In the genomic region with DNA sequence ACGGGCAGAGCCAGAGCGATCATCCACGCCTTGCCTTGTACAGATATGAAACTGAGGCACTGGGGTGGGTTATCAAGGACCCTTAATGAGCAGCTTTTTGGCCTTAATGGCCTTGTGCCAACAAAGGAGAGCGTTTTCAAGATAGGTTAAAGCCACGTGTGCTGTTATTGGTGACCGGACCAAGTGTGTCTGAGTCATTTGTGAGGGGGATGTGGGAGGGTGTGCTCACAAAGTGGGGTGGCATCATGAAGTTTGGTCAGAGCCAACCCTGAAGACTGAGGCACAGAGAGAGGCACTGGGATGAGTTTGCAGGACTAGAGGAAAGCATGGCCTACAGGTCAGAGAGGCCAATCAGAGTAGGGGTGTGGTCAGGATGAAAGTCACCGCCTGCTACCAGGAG, we compare ENCODE assay signal across 8 mouse cellular contexts. TPM values are rescaled to one million over a fixed set of nuclear protein-coding genes. Genes with fewer than 3 reads are reported as not detected.
DNase-seq lines count a peak whose midpoint lies in the region; ATAC-seq lines count a peak whose summit lies in the region.

No protein-coding gene starts in this region.

- H3K9ac ChIP-seq in heart, embryonic 11.5 days (ENCODE audit: low read depth, low read length): no peak overlapping the region
- no peak overlapping the region for H3K9ac ChIP-seq in kidney, embryonic 16.5 days (replicated peaks; ENCODE audit: low read length)
- H3K9ac ChIP-seq in liver, embryonic 12.5 days: no peak overlapping the region

- no peak for DNase-seq in heart, postnatal 14 days
- DNase-seq in kidney, postnatal 10 days: no peak
- DNase-seq in MEL-GATA-1-ER (ENCODE audit: extremely low read depth, low read depth): peak; percentile 46
- DNase-seq in layer of hippocampus, postnatal 10 days (ENCODE audit: low spot score in 2 of 2): no peak
- no peak for DNase-seq in ovary, postnatal 10 days (ENCODE audit: low spot score)

- 75% methylated on average over 7 of the region's 7 CpGs for WGBS in heart, embryonic 11.5 days (ENCODE audit: insufficient replicate concordance)
- 90% methylated on average over 7 of the region's 7 CpGs for WGBS in kidney, embryonic 16.5 days
- WGBS in liver, embryonic 12.5 days (ENCODE audit: insufficient replicate concordance): 26% methylated on average over 7 of the region's 7 CpGs

- peaks cover 12% of the 10 kb centered on the region for H3K4me1 ChIP-seq in heart, embryonic 11.5 days (ENCODE audit: control insufficient read depth, insufficient read depth, low read length)
- peaks cover 11% of the 10 kb centered on the region; the same call in 1 of the 2 replicates for H3K4me1 ChIP-seq in kidney, embryonic 16.5 days (ENCODE audit: insufficient read depth, low read length)
- peaks cover 65% of the 10 kb centered on the region for H3K4me1 ChIP-seq in liver, embryonic 12.5 days

- H3K27me3 ChIP-seq in heart, embryonic 11.5 days (ENCODE audit: control insufficient read depth, insufficient read depth, low read length): no peaks in the 10 kb centered on the region; the same call in 1 of the 2 replicates
- H3K27me3 ChIP-seq in kidney, embryonic 16.5 days (ENCODE audit: insufficient read depth, low read length): no peaks in the 10 kb centered on the region
- H3K27me3 ChIP-seq in liver, embryonic 12.5 days (replicated peaks): peaks cover 36% of the 10 kb centered on the region

- no peak for ATAC-seq in heart, embryonic 11.5 days (replicated peaks; ENCODE audit: insufficient number of reproducible peaks, low FRiP score, low TSS enrichment)
- 0 out of 2 replicates have a peak, but pooled peaks have one; percentile 5 for ATAC-seq in kidney, embryonic 16.5 days (ENCODE audit: low FRiP score, low TSS enrichment)
- ATAC-seq in liver, embryonic 12.5 days: peak; percentile 62

- H3K36me3 ChIP-seq in heart, embryonic 11.5 days (ENCODE audit: control insufficient read depth, insufficient read depth, low read length): peaks cover 4% of the 10 kb centered on the region
- H3K36me3 ChIP-seq in kidney, embryonic 16.5 days (ENCODE audit: insufficient read depth, low read length): peaks cover 37% of the 10 kb centered on the region
- 0 out of 2 replicates have a peak, but pooled peaks cover 4% of the 10 kb centered on the region for H3K36me3 ChIP-seq in liver, embryonic 12.5 days

- intact Hi-C loops in heart, postnatal 14 days (cut with DNase I): no loop called here

- no peak overlapping the region for H3K4me3 ChIP-seq in heart, embryonic 11.5 days (ENCODE audit: low read depth, low read length)
- H3K4me3 ChIP-seq in kidney, embryonic 16.5 days (ENCODE audit: low read length): no peak overlapping the region
- H3K4me3 ChIP-seq in liver, embryonic 12.5 days: no peak overlapping the region

- H3K27ac ChIP-seq in heart, embryonic 11.5 days (ENCODE audit: low read depth, low read length): 0 out of 2 replicates have a peak overlapping the region, but pooled peaks have one; percentile 18
- peak overlapping the region; percentile 30; the same call in 1 of the 2 replicates for H3K27ac ChIP-seq in kidney, embryonic 16.5 days (ENCODE audit: low read length)
- H3K27ac ChIP-seq in liver, embryonic 12.5 days: peak overlapping the region; percentile 70

- 0 out of 2 replicates have a peak, but pooled peaks cover 5% of the 10 kb centered on the region for H3K9me3 ChIP-seq in heart, embryonic 11.5 days (replicated peaks; ENCODE audit: control insufficient read depth, low read length)
- H3K9me3 ChIP-seq in kidney, embryonic 16.5 days (ENCODE audit: low read length): peaks cover 4% of the 10 kb centered on the region; the same call in 1 of the 2 replicates
- 0 out of 2 replicates have a peak, but pooled peaks cover 4% of the 10 kb centered on the region for H3K9me3 ChIP-seq in liver, embryonic 12.5 days (replicated peaks)

- H3K4me2 ChIP-seq in heart, embryonic 11.5 days: no peak overlapping the region
- H3K4me2 ChIP-seq in kidney, embryonic 16.5 days (replicated peaks; ENCODE audit: low read depth, low read length): 0 out of 2 replicates have a peak overlapping the region, but pooled peaks have one; percentile 57
- H3K4me2 ChIP-seq in liver, embryonic 12.5 days: peak overlapping the region; percentile 72

RNA-seq across cellular contexts. Expression of gene Nop53, which starts 8.6 kb away (rescaled TPM):
- 130 and 137 TPM in 2 replicates for polyA plus RNA-seq in heart, embryonic 11.5 days (2014; fragmentation: Nextera tagmentation; extraction: Ambion mirVana)
- total RNA-seq in heart, postnatal 14 days (2021): 100 to 1,000 TPM; 129 to 137 TPM
- 198 and 212 TPM in 2 replicates for polyA plus RNA-seq in kidney, embryonic 16.5 days (2015; fragmentation: Nextera tagmentation; extraction: Ambion mirVana)
- polyA plus RNA-seq in liver, embryonic 12.5 days (2016; fragmentation: Nextera tagmentation; extraction: Ambion mirVana): 130 and 143 TPM in 2 replicates
- 100 to 1,000 TPM; 126 to 135 TPM for total RNA-seq in layer of hippocampus, postnatal 10 days (2021)

RNA-seq across cellular contexts. Expression of gene Ehd2, which starts 12.9 kb away (rescaled TPM):
- polyA plus RNA-seq in heart, embryonic 11.5 days (2014; fragmentation: Nextera tagmentation; extraction: Ambion mirVana): 16.3 and 23.4 TPM in 2 replicates
- 100 to 1,000 TPM; 172 to 182 TPM for total RNA-seq in heart, postnatal 14 days (2021)
- polyA plus RNA-seq in kidney, embryonic 16.5 days (2015; fragmentation: Nextera tagmentation; extraction: Ambion mirVana): 36.8 and 37.9 TPM in 2 replicates
- polyA plus RNA-seq in liver, embryonic 12.5 days (2016; fragmentation: Nextera tagmentation; extraction: Ambion mirVana): 6.5 and 7.8 TPM in 2 replicates
- 10 to 100 TPM in 1 of 2 experiments, 1 to 10 TPM in 1; 8.6 to 14.0 TPM for total RNA-seq in layer of hippocampus, postnatal 10 days (2021)

RNA-seq across cellular contexts. Expression of gene Selenow, which starts 32.2 kb away (rescaled TPM):
- polyA plus RNA-seq in heart, embryonic 11.5 days (2014; fragmentation: Nextera tagmentation; extraction: Ambion mirVana): 726 and 772 TPM in 2 replicates
- 100 to 1,000 TPM; 149 to 162 TPM for total RNA-seq in heart, postnatal 14 days (2021)
- 690 and 706 TPM in 2 replicates for polyA plus RNA-seq in kidney, embryonic 16.5 days (2015; fragmentation: Nextera tagmentation; extraction: Ambion mirVana)
- 445 and 464 TPM in 2 replicates for polyA plus RNA-seq in liver, embryonic 12.5 days (2016; fragmentation: Nextera tagmentation; extraction: Ambion mirVana)
- 1,000 to 10,000 TPM; 1,327 to 1,522 TPM for total RNA-seq in layer of hippocampus, postnatal 10 days (2021)

Comparison
In these comparisons a context has a peak if more than half of its experiments do, and no peak if none do; other contexts are left out.
1. H3K27ac ChIP-seq: peak in every context shown above with its lines; median percentile 70 in liver, embryonic 12.5 days; 30 in kidney, embryonic 16.5 days; 18 in heart, embryonic 11.5 days.